Mouse (Mus musculus): Measurements from ENCODE around the gene Fbxo45. TPM values are rescaled to one million over a fixed set of nuclear protein-coding genes. Genes with fewer than 3 reads are reported as not detected.

Gene Fbxo45
- total RNA-seq, 2 experiments from 2014 or later, result 46.3 to 47.5 TPM

- no peak for DNase-seq (ENCODE audit: low spot score in 2 of 2)
Observed at GRCm38 (mm10) chr16:32204902-32205301, 42.1 kb downstream of the Fbxo45 start.

- peak in 1 of 2 experiments; percentile 30 for DNase-seq (ENCODE audit: low spot score in 2 of 2)
Observed at GRCm38 (mm10) chr16:32202681-32203080, 44.3 kb downstream of the Fbxo45 start.

- DNase-seq (ENCODE audit: low spot score in 2 of 2), result no peak
Observed at GRCm38 (mm10) chr16:32201004-32201325, 46.0 kb downstream of the Fbxo45 start.

GRCm38 (mm10) chr16:32200256-32201003 is 46.5 kb downstream of the Fbxo45 start:
- DNase-seq (ENCODE audit: low spot score in 2 of 2), result no peak

DNA sequence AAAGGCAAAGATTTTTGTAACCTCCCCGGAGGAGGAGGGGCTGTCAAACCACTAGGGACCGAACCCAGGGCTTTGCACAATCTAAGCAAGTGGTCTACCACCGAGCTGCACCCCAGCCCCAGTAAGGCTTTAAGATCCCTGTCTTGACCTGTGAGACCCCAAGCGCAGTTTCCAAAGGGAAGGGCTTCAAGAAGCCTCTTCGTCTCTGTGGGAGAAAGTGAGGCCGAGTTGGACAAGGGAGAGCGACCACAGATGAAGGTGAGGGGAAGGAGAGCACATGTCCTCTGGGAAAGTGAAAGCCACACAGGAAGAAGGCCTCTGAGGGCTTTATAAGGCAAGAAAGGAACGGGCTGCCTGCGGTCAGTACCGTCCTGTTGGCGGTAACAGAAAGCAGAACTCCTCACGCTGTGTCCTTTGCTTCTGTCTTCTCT is 56.9 kb downstream of the Fbxo45 start:
- DNase-seq (ENCODE audit: low spot score in 2 of 2), result no peak

- DNase-seq (ENCODE audit: low spot score in 2 of 2), result peak in 1 of 2 experiments; percentile 45
Observed at GRCm38 (mm10) chr16:32189109-32189508, 57.8 kb downstream of the Fbxo45 start.

DNA sequence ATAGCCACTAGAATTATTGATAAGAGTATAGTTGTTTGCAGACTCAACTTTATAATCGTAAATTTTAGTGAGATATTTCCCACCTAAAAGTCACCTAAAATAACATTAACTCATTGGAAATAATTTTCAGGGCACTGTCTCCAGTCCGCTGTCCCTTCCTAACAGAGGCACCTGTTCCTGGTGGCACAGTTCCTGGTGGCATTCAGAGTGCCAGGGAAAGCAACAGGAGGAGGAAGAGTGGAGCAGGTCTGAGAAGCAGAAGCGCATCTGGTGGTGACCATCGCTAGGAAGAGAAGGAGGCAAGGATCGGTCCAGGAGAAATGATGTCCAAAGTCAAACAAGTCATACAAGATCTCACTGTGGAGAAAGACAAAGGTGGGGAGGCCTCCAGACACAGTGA is 60.9 kb downstream of the Fbxo45 start:
- no peak for DNase-seq (ENCODE audit: low spot score in 2 of 2)

Small RNA genes lying within 50 kb of the gene (microRNA-seq; reads per million reads assigned to microRNA genes)
- 0 reads per million in 2 experiments for gene Mir1946a

Other genes with a start within 250 kb of the Fbxo45 start
- 10 to 100 TPM; 37.7 to 39.0 TPM for gene Senp5, start 243.9 kb downstream of the Fbxo45 start, total RNA-seq (2021)
- 10 to 100 TPM; 28.7 to 29.8 TPM for gene Pak2, start 167.8 kb downstream of the Fbxo45 start, total RNA-seq (2021)
- gene Pigx, start 147.4 kb downstream of the Fbxo45 start, total RNA-seq (2021), result 10 to 100 TPM; 23.4 to 25.2 TPM
- 10 to 100 TPM; 65.8 to 66.3 TPM for gene Cep19, start 147.4 kb downstream of the Fbxo45 start, total RNA-seq (2021)
- 10 to 100 TPM; 10.1 to 12.4 TPM for gene Nrros, start 81.6 kb downstream of the Fbxo45 start, total RNA-seq (2021)
- not detected for gene Bex6, start 67.3 kb downstream of the Fbxo45 start, total RNA-seq (2021)
- gene Wdr53, start 69 bp upstream of the Fbxo45 start, total RNA-seq (2021), result 10 to 100 TPM; 13.2 to 14.0 TPM
- under 1 TPM; 0.30 to 0.45 TPM for gene Smco1, start 24.3 kb upstream of the Fbxo45 start, total RNA-seq (2021)
- gene Rnf168, start 30.3 kb upstream of the Fbxo45 start, total RNA-seq (2021), result 10 to 100 TPM; 26.7 to 30.9 TPM
- gene Ubxn7, start 85.1 kb upstream of the Fbxo45 start, total RNA-seq (2021), result 10 to 100 TPM; 46.4 to 52.4 TPM
- gene Tm4sf19, start 153.3 kb upstream of the Fbxo45 start, total RNA-seq (2021), result not detected
- 10 to 100 TPM; 11.9 to 15.5 TPM for gene Tctex1d2, start 172.5 kb upstream of the Fbxo45 start, total RNA-seq (2021)
- 10 to 100 TPM; 31.0 to 36.9 TPM for gene Pcyt1a, start 183.8 kb upstream of the Fbxo45 start, total RNA-seq (2021)
- gene Slc51a, start 240.7 kb upstream of the Fbxo45 start, total RNA-seq (2021), result not detected
- gene Zdhhc19, start 249.1 kb upstream of the Fbxo45 start, total RNA-seq (2021), result not detected